Mouse (Mus musculus): ENCODE measurements around the gene Otogl.

Gene Otogl

DNA sequence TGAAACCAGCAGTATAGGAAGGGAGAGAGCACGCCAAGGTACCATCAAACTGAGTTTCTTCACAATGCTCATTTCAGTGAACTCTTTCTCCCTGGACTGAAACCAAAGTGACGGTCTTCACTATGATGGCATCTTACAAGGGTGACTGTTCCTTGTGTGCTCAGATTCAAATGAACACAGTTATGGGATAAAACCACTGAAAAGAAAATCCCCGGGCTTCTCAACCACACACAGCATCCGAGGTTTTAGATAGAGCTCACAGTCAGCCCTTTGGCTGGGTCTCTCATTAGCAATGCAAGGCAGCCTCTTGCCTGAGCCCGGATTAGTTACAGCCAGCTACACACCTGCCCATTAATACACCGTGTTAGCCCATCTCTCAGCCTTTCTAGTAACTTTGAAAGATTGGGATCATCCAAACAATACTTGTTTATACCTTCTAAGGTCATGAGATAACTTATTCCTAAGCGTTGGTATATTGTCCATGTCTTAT is at the start of gene Otogl:
Gene Otogl (minus strand): TSS at position 51 of the 490 bp plus-strand sequence.
- DNase-seq, result no peak

DNA sequence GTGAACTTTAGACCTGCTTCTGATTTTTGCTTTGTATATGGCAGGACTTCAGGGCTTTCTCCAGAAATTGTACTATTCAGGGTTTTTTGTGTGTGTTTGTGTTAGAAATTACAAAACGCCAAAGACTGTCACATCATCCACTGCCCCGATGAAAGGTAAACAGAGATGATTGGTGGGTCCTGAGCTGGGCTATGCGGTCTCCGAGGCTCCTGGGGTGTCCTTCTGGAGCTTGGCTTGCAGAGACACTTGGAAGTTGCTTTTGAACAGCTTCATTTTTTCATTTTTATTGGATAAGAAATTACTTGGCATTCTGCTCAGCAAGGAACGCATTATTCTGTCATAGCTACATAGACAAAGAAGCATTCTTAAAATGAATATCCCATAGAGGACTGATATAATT is 44.7 kb upstream of the Otogl start:
- no peak for DNase-seq

DNA sequence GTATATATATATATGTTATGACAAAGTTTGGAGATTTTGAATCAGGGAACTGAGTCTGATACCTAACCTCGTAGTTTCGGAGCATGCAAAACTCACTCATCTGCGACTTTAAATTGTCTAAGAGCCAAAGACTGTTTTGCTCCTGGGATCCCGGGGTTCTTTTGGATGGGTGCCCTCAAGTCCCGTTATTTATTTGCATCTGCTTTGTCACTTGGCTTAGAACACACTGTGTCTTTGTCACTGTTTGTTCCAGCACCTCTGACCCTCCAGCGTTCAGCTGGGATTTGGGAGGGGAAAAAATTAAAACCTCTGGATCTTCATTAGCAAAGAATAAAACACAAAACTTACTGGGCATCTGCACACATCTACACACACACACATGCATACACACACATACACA is 42.5 kb upstream of the Otogl start:
- DNase-seq, result peak; percentile 37

DNA sequence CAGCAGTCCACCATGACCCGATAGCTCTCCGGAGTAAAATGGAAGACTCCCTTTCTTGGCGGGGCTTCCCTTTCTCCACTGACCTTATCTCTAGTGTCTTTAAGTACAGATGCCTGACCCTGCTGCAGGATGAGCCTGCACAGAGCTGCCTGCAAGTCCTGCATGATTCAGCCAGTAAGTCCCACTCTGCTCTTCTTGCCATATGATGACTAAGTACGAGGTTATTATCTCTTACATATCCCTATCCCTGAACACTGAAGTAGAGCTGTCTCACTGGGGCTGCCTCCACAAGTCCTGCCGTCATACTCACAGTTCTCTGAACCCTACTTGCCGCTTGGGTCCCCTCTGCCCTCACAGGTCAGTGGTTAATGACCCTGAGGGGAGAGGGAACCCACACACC is 39.7 kb upstream of the Otogl start:
- DNase-seq, result no peak

DNA sequence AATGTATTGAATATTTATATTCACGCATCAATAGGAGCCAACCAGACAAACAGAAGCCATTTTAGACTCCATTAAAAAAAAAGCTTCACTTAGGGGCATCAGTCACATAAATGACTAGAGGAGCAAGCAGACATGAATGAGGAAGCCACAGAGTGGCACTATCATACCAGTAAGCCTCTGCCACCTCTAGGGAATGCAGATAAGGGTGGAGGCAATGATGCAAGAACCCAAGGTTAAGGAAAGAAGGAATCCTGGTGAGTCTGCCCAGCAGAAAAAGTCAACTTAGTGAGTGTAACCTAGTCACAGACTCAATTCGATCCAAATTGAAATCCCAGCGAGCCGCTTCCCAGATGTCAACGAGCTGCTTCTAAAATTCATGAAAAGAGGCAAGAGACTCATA is 38.0 kb upstream of the Otogl start:
- DNase-seq, result no peak

DNA sequence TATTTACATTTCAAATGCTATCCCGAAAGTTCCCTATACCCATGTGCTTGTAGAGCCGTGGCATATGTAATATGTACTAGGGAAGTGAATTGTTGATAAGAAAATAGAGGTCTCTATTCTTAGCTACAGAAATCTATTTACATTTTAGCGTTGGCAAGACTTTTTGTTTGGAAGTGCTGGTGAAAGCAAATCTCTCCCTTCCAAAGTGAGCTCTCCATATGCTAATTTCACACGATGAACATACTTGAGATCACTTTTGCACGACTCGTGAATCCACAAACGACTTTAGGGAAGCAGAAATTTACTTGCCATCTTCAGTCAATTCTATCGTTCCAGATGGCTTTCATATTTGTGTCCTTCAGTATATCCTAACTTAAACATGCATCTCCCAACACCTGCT is 36.7 kb upstream of the Otogl start:
- DNase-seq, result no peak

DNA sequence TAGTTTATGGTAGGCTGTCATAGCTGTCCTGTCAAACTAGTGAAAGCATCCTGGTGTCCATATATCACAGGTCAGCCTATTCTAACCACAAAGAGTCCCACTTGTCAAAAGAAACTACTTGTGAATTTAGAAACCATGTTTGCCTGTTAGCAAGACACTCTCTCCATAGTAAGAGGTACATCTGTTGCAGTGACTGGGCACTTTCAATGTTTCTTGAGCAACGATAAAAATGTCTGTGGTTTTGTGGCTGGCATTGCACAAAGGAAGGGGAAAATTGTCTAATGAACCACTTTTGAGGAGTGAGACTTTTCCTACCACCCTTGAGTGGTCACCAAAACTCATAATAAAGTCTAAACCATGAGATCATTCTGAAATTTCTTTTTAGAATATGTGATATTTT is 36.1 kb upstream of the Otogl start:
- DNase-seq, result no peak

DNA sequence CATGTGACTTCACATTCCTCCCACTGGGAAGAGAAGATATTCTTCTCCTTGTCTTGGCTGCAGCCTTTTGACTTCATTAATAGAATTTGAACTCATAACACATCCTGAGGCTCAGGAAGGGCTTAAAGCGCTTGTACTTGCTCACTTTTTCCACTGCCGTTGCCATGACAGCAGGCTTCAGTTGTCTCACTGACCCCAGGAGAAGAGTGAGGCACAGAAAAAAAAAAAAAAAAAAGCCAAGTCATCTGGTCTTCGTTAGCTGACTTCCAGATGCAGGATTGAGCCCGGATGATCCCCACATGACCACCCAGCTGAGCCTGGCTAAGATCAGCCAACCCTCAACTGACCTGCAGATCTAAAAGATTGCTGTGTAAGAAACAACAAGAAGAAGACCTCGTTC is 34.4 kb upstream of the Otogl start:
- no peak for DNase-seq

DNA sequence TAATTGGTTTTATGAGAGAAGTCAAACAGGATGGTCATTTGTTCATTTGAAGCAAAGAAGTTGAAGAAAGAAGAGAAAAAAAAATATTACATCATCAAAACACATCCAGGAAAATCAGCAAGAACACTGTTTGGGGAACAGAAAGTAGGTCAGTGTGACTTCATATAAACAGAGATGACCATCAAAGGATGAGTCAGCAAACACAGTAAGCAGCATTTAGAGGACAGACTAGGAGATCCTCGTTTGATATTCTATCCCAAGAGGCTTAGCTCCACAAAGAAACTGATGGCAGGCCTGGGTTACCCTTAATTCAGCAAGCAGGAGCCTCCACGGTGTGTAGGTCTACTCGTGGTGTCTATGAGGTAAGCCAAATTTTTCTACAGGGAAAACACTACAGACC is 31.9 kb upstream of the Otogl start:
- no peak for DNase-seq

DNA sequence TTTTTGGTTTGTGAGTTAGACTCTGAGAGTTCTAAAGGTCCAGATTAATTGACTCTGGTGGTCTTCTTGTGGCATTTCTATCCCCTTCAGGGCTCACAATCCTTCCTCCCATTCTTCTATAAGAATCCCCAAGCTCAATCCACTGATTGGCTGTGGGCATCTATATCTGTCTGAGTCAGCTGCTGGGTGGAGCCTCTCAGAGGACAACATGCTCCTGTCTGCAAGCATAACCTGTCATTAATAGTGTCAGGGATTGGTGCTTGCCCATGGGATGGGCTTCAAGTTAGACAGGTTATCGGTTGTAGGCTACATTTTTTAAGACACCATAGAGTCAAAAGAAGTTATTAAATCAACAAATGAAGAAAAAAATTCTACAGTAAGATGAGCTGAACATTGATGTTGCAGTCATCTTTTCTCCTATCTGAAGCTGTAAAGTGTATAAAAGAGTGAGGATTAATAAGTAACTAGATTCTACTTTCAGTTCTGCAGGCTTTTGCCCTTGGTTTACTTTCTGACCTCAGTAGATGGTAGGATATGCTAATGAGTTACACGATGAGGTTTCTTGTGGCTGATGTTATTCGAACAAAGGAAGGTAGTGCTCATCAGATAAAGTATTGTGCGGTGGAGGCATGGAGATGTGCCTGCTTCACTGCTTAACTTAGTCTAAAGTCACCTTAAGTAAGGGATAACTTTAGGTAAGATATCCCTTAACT is 29.4 kb upstream of the Otogl start:
- DNase-seq, result no peak

DNA sequence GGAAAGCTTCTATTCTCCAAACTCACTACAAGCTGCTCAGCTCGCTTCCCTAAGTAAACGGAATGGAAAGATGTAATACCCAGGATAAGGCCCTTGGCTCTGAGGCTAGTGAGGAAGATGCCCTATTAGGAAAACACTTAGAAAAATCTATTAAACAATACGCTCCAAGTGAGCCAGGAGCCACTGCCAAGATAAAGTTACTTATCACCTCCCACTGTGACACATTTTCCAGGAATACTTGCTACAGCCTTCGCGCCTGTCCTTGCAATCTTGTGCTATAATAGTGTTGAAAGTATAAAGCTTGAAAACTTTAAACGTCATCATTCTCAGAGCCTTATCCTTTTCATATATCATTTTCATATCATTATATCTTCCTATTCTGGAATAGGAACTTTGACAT is 28.4 kb upstream of the Otogl start:
- no peak for DNase-seq

DNA sequence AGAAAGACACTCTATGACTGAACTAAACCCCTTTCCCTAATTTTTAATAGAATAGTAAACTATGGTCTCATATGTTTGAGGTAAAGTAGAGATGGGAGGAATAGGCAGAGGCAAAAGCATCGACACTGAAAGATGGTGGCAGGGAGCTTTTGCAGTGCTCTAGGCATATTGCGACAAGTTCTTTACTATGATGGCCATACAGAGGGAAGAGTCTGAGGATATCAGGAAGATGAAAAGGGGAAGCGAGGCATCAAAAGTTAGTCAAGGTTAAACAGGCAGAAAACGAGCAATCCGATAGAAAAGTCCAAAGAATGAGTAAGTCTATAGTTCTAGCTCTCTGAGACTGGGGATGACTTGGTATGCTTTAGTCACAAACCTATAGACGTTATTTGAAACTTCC is 27.9 kb upstream of the Otogl start:
- no peak for DNase-seq

DNA sequence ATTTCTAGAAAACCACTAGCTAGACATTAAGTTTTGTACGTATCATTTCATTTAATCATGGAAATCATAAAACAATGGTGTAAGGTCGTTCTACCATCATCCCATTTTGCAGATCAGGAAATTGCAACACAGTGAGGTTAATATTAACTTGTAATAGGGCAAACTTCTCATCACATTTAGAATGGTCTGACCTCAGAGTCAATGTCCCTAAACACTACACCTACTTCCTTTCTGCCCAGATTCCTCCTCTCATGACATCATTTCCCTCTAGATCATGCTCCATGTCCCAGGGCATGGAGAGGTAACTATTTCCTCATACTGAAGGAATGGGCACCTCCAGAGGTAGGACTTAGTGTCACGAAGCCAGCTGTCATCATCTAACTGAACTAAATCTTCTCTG is 22.1 kb upstream of the Otogl start:
- no peak for DNase-seq

DNA sequence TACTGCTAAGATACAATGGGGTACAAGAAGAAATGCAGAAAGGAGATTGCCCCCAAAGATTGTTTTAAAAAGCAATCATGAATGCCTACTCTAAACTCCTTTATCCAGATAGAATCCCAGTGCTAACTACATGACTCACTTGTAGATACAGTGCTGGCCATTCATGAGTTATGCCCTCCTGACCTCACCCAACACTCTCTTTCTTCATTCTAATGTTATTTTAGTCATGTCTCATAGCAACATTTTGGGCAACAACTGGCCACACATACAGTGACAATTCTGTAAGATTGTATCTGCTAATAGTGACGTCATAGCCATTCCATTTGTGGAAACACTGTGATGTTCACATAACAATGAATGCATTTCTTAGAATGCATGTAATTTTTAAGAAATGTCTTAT is 21.6 kb upstream of the Otogl start:
- no peak for DNase-seq

DNA sequence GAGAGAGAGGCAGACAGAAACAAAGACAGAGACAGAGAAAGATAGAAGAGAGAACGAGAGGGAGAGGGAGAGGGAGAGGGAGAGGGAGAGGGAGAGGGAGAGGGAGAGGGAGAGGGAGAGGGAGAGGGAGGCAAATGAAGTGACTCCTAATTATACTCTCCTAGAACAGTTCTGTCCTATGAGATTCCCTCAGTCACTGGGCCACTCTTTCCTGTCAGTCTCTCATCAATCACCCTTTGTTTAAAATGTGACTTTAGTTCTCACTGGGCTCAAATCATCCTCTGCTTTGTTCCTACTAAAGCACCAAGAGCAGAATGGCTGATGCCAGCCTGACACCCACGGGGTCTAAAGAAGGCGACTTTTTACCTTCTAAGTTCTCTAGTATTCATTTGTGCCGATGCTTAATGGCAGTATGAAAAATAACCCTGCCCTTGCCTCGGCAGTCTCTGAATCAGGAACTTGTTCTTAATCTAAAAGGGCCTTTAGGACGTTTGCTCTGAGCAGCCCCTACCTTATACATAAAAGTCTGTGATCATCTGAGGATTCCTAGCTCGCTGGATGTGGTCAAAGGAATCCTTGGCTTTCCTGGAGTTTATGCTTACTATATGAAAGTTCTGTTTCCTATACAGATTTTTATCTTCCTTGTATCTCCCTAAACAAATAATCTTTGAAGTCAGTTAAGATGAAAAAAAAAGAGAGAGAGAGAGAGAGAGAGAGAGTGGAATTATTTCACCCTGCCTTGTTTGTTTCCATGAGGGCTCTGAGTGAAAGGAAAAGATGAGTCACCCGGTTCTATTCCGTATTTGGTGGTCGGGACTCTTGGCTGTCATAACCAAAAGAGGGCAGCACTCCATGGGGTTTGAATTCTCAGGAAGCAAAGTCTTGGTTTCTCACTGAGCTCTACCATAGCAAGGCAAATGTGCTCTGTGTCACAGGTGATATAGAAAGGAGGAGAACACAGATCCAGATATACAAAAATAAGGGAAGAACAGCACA is 20.2 kb upstream of the Otogl start:
- DNase-seq, result peak; percentile 76

DNA sequence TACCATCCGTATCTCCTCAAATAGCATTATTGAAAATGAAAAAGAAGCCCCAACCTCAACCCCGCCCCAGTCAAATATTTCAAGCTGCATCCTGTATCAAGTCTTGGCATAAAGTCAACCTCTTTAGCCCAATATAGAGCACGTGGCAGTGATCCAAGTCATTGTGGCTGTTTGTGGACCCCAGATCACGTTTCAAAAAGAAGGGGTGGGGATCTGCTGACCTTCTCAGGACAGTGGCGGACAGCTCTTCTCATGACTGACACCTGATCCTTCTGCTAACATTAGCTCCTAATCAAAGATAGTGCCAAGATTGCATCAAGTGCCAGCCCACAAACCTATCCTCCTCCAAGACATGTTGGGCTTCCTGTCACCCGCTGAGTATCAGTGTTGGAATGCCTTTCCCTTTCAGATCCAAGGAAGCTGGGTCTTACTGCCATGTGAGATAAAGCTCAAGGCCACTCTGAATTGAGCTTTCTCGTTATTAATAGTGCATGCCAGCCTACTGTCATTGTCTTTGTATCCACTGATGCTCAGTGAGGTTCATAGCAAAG is 18.6 kb upstream of the Otogl start:
- peak; percentile 47 for DNase-seq

DNA sequence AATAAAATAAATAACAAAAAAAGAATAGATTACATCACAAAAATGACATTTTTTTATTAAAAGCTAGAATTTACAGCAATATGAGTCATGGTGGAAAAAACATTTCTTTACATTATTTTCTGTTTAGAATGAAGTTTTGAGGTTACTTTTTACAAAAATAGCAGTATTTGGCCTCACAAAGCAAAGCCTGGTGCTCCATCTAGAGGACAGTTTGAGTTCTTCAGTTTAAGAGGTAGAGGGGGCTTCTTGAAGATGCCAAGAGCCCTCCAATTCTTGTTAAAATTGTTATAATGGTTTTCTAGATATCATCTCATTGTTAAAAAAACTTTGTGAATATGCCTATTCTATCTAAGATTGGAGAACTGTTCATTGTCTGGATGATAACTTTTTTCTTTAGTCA is 13.4 kb upstream of the Otogl start:
- DNase-seq, result no peak

DNA sequence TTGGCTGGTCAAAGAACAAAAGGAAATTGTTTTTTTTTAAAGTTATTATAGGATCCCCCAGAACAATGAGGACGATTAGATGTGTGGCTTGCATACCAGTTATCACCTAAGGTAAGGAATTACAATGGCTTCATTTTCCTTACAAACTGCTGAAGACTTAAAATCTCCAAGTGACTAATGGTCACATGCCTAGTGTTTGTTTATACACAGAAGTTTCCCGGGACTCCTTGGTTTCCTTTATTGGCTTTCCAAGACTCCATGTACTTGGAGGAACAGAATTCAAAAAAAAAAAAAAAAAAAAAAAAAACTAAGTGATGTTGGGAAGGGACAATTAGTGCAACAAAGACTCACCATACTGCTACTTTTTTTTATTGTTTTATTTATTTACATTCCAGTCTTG is 11.9 kb upstream of the Otogl start:
- DNase-seq, result no peak

DNA sequence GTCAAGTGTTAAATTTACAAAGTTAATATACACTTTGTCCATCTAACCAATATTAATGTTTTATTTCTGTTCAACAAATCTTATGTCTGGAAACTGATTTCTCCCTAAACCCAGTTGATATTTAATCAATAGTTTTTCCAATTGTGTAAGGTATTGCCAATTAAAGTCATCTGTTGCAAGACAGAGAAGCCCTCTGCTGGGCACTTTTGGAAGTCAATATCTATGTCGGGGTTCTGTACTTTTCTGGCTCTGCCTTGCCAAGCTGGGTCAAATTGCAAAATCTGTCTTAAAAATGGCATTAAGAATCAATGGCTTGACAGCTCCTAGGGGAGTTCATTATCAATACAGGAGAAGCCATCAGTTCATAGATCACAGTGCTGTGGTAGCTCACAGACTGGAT is 10.8 kb upstream of the Otogl start:
- DNase-seq, result peak; percentile 39

DNA sequence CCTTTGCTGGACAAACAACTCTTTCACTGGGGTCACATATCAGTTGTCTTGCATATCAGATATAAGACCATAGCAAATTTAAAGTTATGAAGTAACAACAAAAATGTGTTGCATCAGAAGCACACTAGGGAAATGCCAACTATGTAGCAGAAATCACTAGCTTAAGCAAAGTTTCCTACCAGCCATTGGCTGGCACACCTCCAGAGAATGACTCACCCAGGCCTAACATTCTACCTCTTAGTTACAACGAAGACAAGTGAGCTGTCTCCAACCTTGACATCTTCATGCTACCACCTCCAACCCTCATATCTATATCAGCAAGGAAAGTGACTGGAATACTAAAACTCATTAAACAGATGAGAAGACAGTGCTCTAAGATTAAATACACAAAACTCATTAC is 9.6 kb upstream of the Otogl start:
- peak; percentile 20 for DNase-seq

DNA sequence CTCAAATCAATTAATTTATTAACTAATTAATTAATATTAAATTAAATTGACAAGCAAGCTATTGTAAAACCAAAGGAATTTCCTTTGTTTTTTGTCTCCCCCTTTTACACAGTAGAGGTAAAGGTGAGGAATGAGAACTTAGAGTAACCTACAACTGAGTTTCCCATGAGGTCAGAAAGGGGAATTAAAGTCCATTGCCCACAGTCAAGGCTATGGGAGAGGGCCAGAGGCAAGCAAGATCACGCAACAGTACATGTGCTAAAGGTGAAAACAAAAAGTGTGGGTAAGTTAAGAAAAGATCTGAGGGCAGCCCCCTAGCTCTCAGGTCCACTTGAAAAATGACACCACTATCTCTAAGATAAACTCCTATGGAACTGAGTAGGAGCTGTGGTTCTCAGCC is 9.2 kb upstream of the Otogl start:
- DNase-seq, result no peak

DNA sequence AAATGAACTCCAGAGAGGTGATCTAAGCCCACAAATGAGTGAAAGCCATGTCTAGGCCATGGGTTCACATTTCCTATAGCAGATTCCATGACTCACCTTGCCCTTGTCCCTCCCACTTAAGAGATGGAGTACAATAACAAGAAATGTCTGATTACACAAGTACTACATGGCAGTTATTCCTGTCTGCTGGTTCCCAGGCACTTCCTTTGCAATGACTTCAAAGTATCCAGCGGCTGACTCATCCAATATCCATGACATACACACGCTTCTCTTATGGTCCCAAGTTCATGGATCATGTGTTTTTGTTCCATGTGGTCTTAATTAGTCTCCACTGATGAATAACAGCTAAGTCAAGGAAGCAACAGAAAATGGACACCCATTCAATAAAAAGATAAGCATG is 1.1 kb upstream of the Otogl start:
- no peak for DNase-seq

DNA sequence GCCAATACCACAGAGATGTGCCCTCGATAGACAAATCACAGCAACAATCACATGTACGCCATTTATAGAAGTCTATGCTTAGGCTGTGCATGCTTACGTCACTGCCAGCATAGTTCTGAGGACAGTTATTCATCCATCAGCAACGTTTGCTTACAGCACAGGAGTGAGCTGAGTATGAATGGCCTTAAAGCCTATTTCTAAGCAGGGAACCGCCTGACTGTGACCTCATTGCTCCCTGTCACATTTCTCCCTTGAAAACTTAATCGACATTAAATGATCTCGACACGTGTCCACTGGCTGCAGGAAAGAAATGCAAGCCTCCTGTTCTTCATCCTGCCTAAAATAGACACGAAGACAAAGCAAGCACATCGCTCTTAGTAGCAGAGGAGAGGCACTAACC is 5.5 kb downstream of the Otogl start:
- no peak for DNase-seq

Measured in lung, postnatal 14 days (tissue).